Mouse (Mus musculus) C2C12 (cell line): Measurements from ENCODE around the gene Smg9. TPM values are rescaled to one million over a fixed set of nuclear protein-coding genes. Genes with fewer than 3 reads are reported as not detected.

Experiments
- H3K27me3 ChIP-seq: one replicate; pipeline ENCODE4 v1.6.1; 2011; ENCODE audit not compliant: control insufficient read depth, insufficient read depth, insufficient read length
- H3K36me3 ChIP-seq: one replicate; pipeline ENCODE4 v1.6.1; 2011; ENCODE audit not compliant: control insufficient read depth, insufficient read depth
- H3K4me3 ChIP-seq: one replicate; pipeline ENCODE4 v1.5.1; 2011; ENCODE audit warnings: mild to moderate bottlenecking, control low read depth; ENCODE audit not compliant: poor library complexity, insufficient read depth, severe bottlenecking
- H3K79me2 ChIP-seq: one replicate; pipeline ENCODE4 v1.6.1; 2011; ENCODE audit not compliant: control insufficient read depth, insufficient read depth
- H3K79me3 ChIP-seq: one replicate; pipeline ENCODE4 v1.6.1; 2011; ENCODE audit warnings: low read depth, control low read depth
- H3ac ChIP-seq: one replicate; pipeline ENCODE3; 2011; ENCODE audit warnings: low read depth; ENCODE audit not compliant: control insufficient read depth, insufficient read length
- CEBPB ChIP-seq: IDR thresholded peaks from one replicate; pipeline ENCODE4 v1.6.1; 2011; ENCODE audit warnings: low read depth, mild to moderate bottlenecking, control low read depth, moderate library complexity
- CTCF ChIP-seq: IDR thresholded peaks from one replicate; pipeline ENCODE4 v1.5.1; 2011; ENCODE audit not compliant: control insufficient read depth, insufficient read depth, insufficient read length
- FOSL1 ChIP-seq: IDR thresholded peaks from one replicate; pipeline ENCODE4 v1.8.0; 2011; ENCODE audit warnings: mild to moderate bottlenecking, low read length; ENCODE audit not compliant: poor library complexity, insufficient read depth, severe bottlenecking
- MAX ChIP-seq: IDR thresholded peaks from one replicate; pipeline ENCODE4 v1.6.1; 2011; ENCODE audit warnings: mild to moderate bottlenecking, control low read depth
- MYOD1 ChIP-seq: IDR thresholded peaks from one replicate; pipeline ENCODE4 v1.6.1; 2011; ENCODE audit warnings: low read depth; ENCODE audit not compliant: control insufficient read depth, insufficient read length
- MYOG ChIP-seq: IDR thresholded peaks from one replicate; pipeline ENCODE4 v1.6.1; 2011; ENCODE audit not compliant: control insufficient read depth, insufficient read length; ENCODE audit errors: extremely low read depth
- USF1 ChIP-seq: IDR thresholded peaks from one replicate; pipeline ENCODE4 v1.6.1; 2011; ENCODE audit warnings: low read depth, mild to moderate bottlenecking, control low read depth, moderate library complexity
- polyA plus RNA-seq: library from polyadenylated mRNA; unstranded; fragments of >200 nt; fragmentation: generic; extraction: Trizol; gene quantifications from one replicate; pipeline ENCODE4 v1.2.1, GENCODE M21; 2012; ENCODE audit warnings: missing spikeins

Smg9 gene
- polyA plus RNA-seq, 1 experiment = 21.8 TPM

- Histone ChIP-seq H3K79me2 (peaks cover 7% of the 10 kb centered on the region), H3K79me3 (peaks cover 5% of the 10 kb centered on the region), H3ac (peak overlapping the region; percentile 38), H3K36me3 (no peaks in the 10 kb centered on the region), H3K27me3 (no peaks in the 10 kb centered on the region), H3K4me3 (peak overlapping the region; percentile 11)
- no peak for TF ChIP-seq CTCF
- no peak for TF ChIP-seq MYOD1
- TF ChIP-seq CEBPB = no peak
- TF ChIP-seq USF1 = no peak
- TF ChIP-seq FOSL1 = no peak
- no peak for TF ChIP-seq MAX
- TF ChIP-seq MYOG = no peak
Observed at GRCm38 (mm10) chr7:24457726-24458370, 58.4 kb downstream of the Smg9 start.

GRCm38 (mm10) chr7:24459440-24459839 lies 60.0 kb downstream of the Smg9 start:
- H3K79me2 ChIP-seq = peaks cover 23% of the 10 kb centered on the region
- peaks cover 21% of the 10 kb centered on the region for H3K79me3 ChIP-seq
- H3K36me3 ChIP-seq = peaks cover 8% of the 10 kb centered on the region
- no peak overlapping the region for H3ac ChIP-seq
- H3K27me3 ChIP-seq = no peaks in the 10 kb centered on the region
- TF ChIP-seq MAX (no peak), CEBPB (no peak), USF1 (no peak), MYOG (no peak), MYOD1 (no peak), FOSL1 (no peak), CTCF (no peak)
- H3K4me3 ChIP-seq = peak overlapping the region; percentile 11

- peaks cover 27% of the 10 kb centered on the region for H3K79me2 ChIP-seq
- no peaks in the 10 kb centered on the region for H3K27me3 ChIP-seq
- peaks cover 25% of the 10 kb centered on the region for H3K79me3 ChIP-seq
- peaks cover 12% of the 10 kb centered on the region for H3K36me3 ChIP-seq
- H3K4me3 ChIP-seq = no peak overlapping the region
- no peak overlapping the region for H3ac ChIP-seq
- TF ChIP-seq CEBPB = peak; percentile 15
- no peak for TF ChIP-seq MYOD1
Observed at GRCm38 (mm10) chr7:24459843-24460242, 60.4 kb downstream of the Smg9 start.

GRCm38 (mm10) chr7:24461376-24462051 lies 62.1 kb downstream of the Smg9 start:
- no peaks in the 10 kb centered on the region for H3K27me3 ChIP-seq
- H3K79me2 ChIP-seq = peaks cover 44% of the 10 kb centered on the region
- no peak overlapping the region for H3ac ChIP-seq
- no peak overlapping the region for H3K4me3 ChIP-seq
- no peak for TF ChIP-seq FOSL1
- TF ChIP-seq MYOD1 = no peak
- TF ChIP-seq USF1 = no peak
- TF ChIP-seq CTCF = no peak
- no peak for TF ChIP-seq CEBPB
- TF ChIP-seq MYOG = no peak
- no peak for TF ChIP-seq MAX
- peaks cover 29% of the 10 kb centered on the region for H3K36me3 ChIP-seq
- peaks cover 42% of the 10 kb centered on the region for H3K79me3 ChIP-seq

- Histone ChIP-seq H3K27me3 (no peaks in the 10 kb centered on the region), H3K4me3 (peak within 1 kb of the TSS; percentile 69), H3ac (peak within 1 kb of the TSS; percentile 73), H3K36me3 (peaks cover 41% of the 10 kb centered on the region), H3K79me3 (peaks cover 50% of the 10 kb centered on the region), H3K79me2 (peaks cover 55% of the 10 kb centered on the region)
- TF ChIP-seq MYOD1 = no peak
- peak; percentile 76 for TF ChIP-seq USF1
- TF ChIP-seq MAX = peak; percentile 28
- TF ChIP-seq MYOG = no peak
- TF ChIP-seq CTCF = no peak
Observed at GRCm38 (mm10) chr7:24462388-24463319, 63.2 kb downstream of the Smg9 start, which contains the start of gene Plaur. Gene Plaur (plus strand): TSS chr7:24462484.
